Mouse (Mus musculus) limb, embryonic 10.5 days (tissue): ENCODE data around the gene Got1. TPM values are rescaled to one million over a fixed set of nuclear protein-coding genes. Genes with fewer than 3 reads are reported as not detected.

Experiments used
- DNase-seq: peaks from one replicate; pipeline ENCODE4 v3.0.0-alpha.2; 2017; ENCODE audit warnings: low spot score
- H3K27ac ChIP-seq: fragments of 300-500 bp; sonication (generic); 2 replicates; pipeline ENCODE4 v1.5.1; 2016; ENCODE audit warnings: mild to moderate bottlenecking
- H3K27me3 ChIP-seq: fragments of 300-500 bp; sonication (generic); 2 replicates; pipeline ENCODE4 v1.6.1; 2016; ENCODE audit warnings: low read depth, mild to moderate bottlenecking; ENCODE audit not compliant: poor library complexity, severe bottlenecking
- H3K36me3 ChIP-seq: fragments of 300-500 bp; sonication (generic); 2 replicates; pipeline ENCODE4 v1.6.1; 2016; ENCODE audit warnings: mild to moderate bottlenecking, moderate library complexity
- H3K4me1 ChIP-seq: fragments of 300-500 bp; sonication (generic); 2 replicates; pipeline ENCODE4 v1.6.1; 2016
- H3K4me3 ChIP-seq: fragments of 300-500 bp; sonication (generic); 2 replicates; pipeline ENCODE4 v1.5.1; 2016; ENCODE audit warnings: mild to moderate bottlenecking, moderate library complexity
- H3K9me3 ChIP-seq: fragments of 300-500 bp; sonication (generic); replicated peaks from 2 replicates; pipeline ENCODE4 v1.6.1; 2016; ENCODE audit warnings: mild to moderate bottlenecking
- WGBS: fragments of 180-500 bp; shearing (Covaris S2); methylation state at CpG from one replicate; pipeline ENCODE4 v1.1.7; 2016; 5-methylcytosine and 5-hydroxymethylcytosine counted together
- polyA plus RNA-seq: library from polyadenylated mRNA; unstranded; fragments of >200 nt; fragmentation: Nextera tagmentation; extraction: Ambion mirVana; gene quantifications from 2 replicates; pipeline ENCODE4 v1.2.1, GENCODE M21; 2016

Gene Got1
- polyA plus RNA-seq, 1 experiment from 2014 or later = 53.9 TPM

GRCm38 (mm10) chr19:43535372-43535771 lies 11.0 kb upstream of the Got1 start:
- WGBS = 89% methylated on average over 3 of the region's 3 CpGs
- H3K27me3 ChIP-seq = no peaks in the 10 kb centered on the region

GRCm38 (mm10) chr19:43530921-43531320 lies 6.5 kb upstream of the Got1 start:
- H3K9me3 ChIP-seq = no peaks in the 10 kb centered on the region
- WGBS = 41% methylated on average over 12 of the region's 12 CpGs

More at GRCm38 (mm10) chr19:43535372-43535771, 11.0 kb upstream of the Got1 start:
- Histone ChIP-seq H3K4me1 (0 out of 2 replicates have a peak, but pooled peaks cover under 1% of the 10 kb centered on the region), H3K36me3 (no peaks in the 10 kb centered on the region), H3K27ac (no peak overlapping the region), H3K9me3 (no peaks in the 10 kb centered on the region), H3K4me3 (no peak overlapping the region)
- no peak for DNase-seq

GRCm38 (mm10) chr19:43530197-43530770 lies 5.9 kb upstream of the Got1 start:
- WGBS = 4% methylated on average over 13 of the region's 13 CpGs
- DNase-seq = peak; percentile 83
- Histone ChIP-seq H3K27ac (no peak overlapping the region), H3K9me3 (no peaks in the 10 kb centered on the region), H3K36me3 (no peaks in the 10 kb centered on the region), H3K4me3 (peak overlapping the region; percentile 34), H3K27me3 (0 out of 2 replicates have a peak, but pooled peaks cover 10% of the 10 kb centered on the region), H3K4me1 (peaks cover 5% of the 10 kb centered on the region)

More at GRCm38 (mm10) chr19:43530921-43531320, 6.5 kb upstream of the Got1 start:
- 0 out of 2 replicates have a peak, but pooled peaks cover 10% of the 10 kb centered on the region for H3K27me3 ChIP-seq
- H3K36me3 ChIP-seq = no peaks in the 10 kb centered on the region
- DNase-seq = no peak
- no peak overlapping the region for H3K27ac ChIP-seq
- H3K4me3 ChIP-seq = no peak overlapping the region
- 0 out of 2 replicates have a peak, but pooled peaks cover 4% of the 10 kb centered on the region for H3K4me1 ChIP-seq

GRCm38 (mm10) chr19:43528056-43528587 lies 3.7 kb upstream of the Got1 start:
- H3K4me1 ChIP-seq = peaks cover 22% of the 10 kb centered on the region
- DNase-seq = no peak
- 89% methylated on average over 8 of the region's 8 CpGs for WGBS
- no peak overlapping the region for H3K27ac ChIP-seq
- H3K9me3 ChIP-seq = no peaks in the 10 kb centered on the region
- no peaks in the 10 kb centered on the region for H3K36me3 ChIP-seq
- no peak overlapping the region for H3K4me3 ChIP-seq
- 0 out of 2 replicates have a peak, but pooled peaks cover 10% of the 10 kb centered on the region for H3K27me3 ChIP-seq

GRCm38 (mm10) chr19:43527131-43527530 lies 2.7 kb upstream of the Got1 start:
- 0 out of 2 replicates have a peak, but pooled peaks cover 10% of the 10 kb centered on the region for H3K27me3 ChIP-seq
- DNase-seq = no peak
- WGBS = 16% methylated on average over 11 of the region's 11 CpGs

GRCm38 (mm10) chr19:43526025-43526424 lies 1.6 kb upstream of the Got1 start:
- H3K9me3 ChIP-seq = no peaks in the 10 kb centered on the region
- DNase-seq = no peak
- no peak overlapping the region for H3K27ac ChIP-seq
- 0 out of 2 replicates have a peak, but pooled peaks cover 10% of the 10 kb centered on the region for H3K27me3 ChIP-seq
- WGBS = 93% methylated on average over 9 of the region's 9 CpGs
- H3K4me3 ChIP-seq = no peak overlapping the region
- H3K36me3 ChIP-seq = no peaks in the 10 kb centered on the region
- H3K4me1 ChIP-seq = peaks cover 28% of the 10 kb centered on the region

More at GRCm38 (mm10) chr19:43527131-43527530, 2.7 kb upstream of the Got1 start:
- no peak overlapping the region for H3K4me3 ChIP-seq
- H3K36me3 ChIP-seq = no peaks in the 10 kb centered on the region
- H3K27ac ChIP-seq = no peak overlapping the region
- no peaks in the 10 kb centered on the region for H3K9me3 ChIP-seq
- H3K4me1 ChIP-seq = peaks cover 26% of the 10 kb centered on the region

- Histone ChIP-seq H3K27me3 (0 out of 2 replicates have a peak, but pooled peaks cover 10% of the 10 kb centered on the region), H3K4me1 (peaks cover 32% of the 10 kb centered on the region), H3K4me3 (peak overlapping the region; percentile 85; the same call in 1 of the 2 replicates), H3K9me3 (no peaks in the 10 kb centered on the region), H3K27ac (no peak overlapping the region), H3K36me3 (no peaks in the 10 kb centered on the region)
- WGBS = 87% methylated on average over 7 of the region's 7 CpGs
- DNase-seq = no peak
Observed at GRCm38 (mm10) chr19:43525566-43525965, 1.2 kb upstream of the Got1 start.

- Histone ChIP-seq H3K9me3 (no peaks in the 10 kb centered on the region), H3K27me3 (0 out of 2 replicates have a peak, but pooled peaks cover 10% of the 10 kb centered on the region), H3K27ac (peak overlapping the region; percentile 90), H3K36me3 (no peaks in the 10 kb centered on the region), H3K4me1 (peaks cover 32% of the 10 kb centered on the region), H3K4me3 (peak overlapping the region; percentile 85)
- DNase-seq = peak; percentile 33
- 28% methylated on average over 10 of the region's 10 CpGs for WGBS
Observed at GRCm38 (mm10) chr19:43525104-43525482, 688 bp upstream of the Got1 start.

GRCm38 (mm10) chr19:43523551-43523950 lies 854 bp downstream of the Got1 start:
- Histone ChIP-seq H3K4me1 (peaks cover 31% of the 10 kb centered on the region), H3K36me3 (0 out of 2 replicates have a peak, but pooled peaks cover 5% of the 10 kb centered on the region), H3K27me3 (0 out of 2 replicates have a peak, but pooled peaks cover 6% of the 10 kb centered on the region), H3K9me3 (no peaks in the 10 kb centered on the region), H3K27ac (0 out of 2 replicates have a peak overlapping the region, but pooled peaks have one; percentile 89), H3K4me3 (peak overlapping the region; percentile 85)
- 11% methylated on average over 12 of the region's 12 CpGs for WGBS
- DNase-seq = peak; percentile 38

GRCm38 (mm10) chr19:43521996-43522395 lies 2.4 kb downstream of the Got1 start:
- peaks cover 31% of the 10 kb centered on the region for H3K4me1 ChIP-seq
- H3K27ac ChIP-seq = no peak overlapping the region
- 93% methylated on average over 9 of the region's 9 CpGs for WGBS
- H3K27me3 ChIP-seq = no peaks in the 10 kb centered on the region
- H3K9me3 ChIP-seq = no peaks in the 10 kb centered on the region
- DNase-seq = no peak
- H3K4me3 ChIP-seq = no peak overlapping the region
- H3K36me3 ChIP-seq = peaks cover 9% of the 10 kb centered on the region; the same call in 1 of the 2 replicates

- Histone ChIP-seq H3K4me3 (no peak overlapping the region), H3K9me3 (no peaks in the 10 kb centered on the region), H3K36me3 (peaks cover 9% of the 10 kb centered on the region; the same call in 1 of the 2 replicates), H3K27ac (no peak overlapping the region), H3K4me1 (peaks cover 31% of the 10 kb centered on the region), H3K27me3 (no peaks in the 10 kb centered on the region)
- DNase-seq = no peak
- WGBS = 68% methylated on average over 8 of the region's 8 CpGs
Observed at GRCm38 (mm10) chr19:43521362-43521761, 3.0 kb downstream of the Got1 start.

GRCm38 (mm10) chr19:43520402-43520801 lies 4.0 kb downstream of the Got1 start:
- no peak overlapping the region for H3K27ac ChIP-seq
- no peak overlapping the region for H3K4me3 ChIP-seq
- H3K36me3 ChIP-seq = peaks cover 17% of the 10 kb centered on the region
- WGBS = 73% methylated on average over 9 of the region's 10 CpGs
- H3K9me3 ChIP-seq = no peaks in the 10 kb centered on the region
- peaks cover 31% of the 10 kb centered on the region for H3K4me1 ChIP-seq
- no peaks in the 10 kb centered on the region for H3K27me3 ChIP-seq
- no peak for DNase-seq

GRCm38 (mm10) chr19:43519226-43519625 lies 5.2 kb downstream of the Got1 start:
- Histone ChIP-seq H3K4me3 (no peak overlapping the region), H3K9me3 (no peaks in the 10 kb centered on the region), H3K4me1 (peaks cover 23% of the 10 kb centered on the region), H3K27me3 (no peaks in the 10 kb centered on the region), H3K36me3 (peaks cover 29% of the 10 kb centered on the region), H3K27ac (no peak overlapping the region)
- DNase-seq = no peak
- WGBS = 91% methylated on average over 10 of the region's 10 CpGs
